Mouse (Mus musculus) liver, adult 2 months (tissue): ENCODE measurements around the gene Oat.

Experiments
- CTCF ChIP-seq: fragments of 200-500 bp; IDR thresholded peaks from 2 replicates; pipeline ENCODE4 v1.5.1; 2011; ENCODE audit warnings: low read depth, low read length, control low read depth
- POLR2A ChIP-seq: fragments of 200-500 bp; IDR thresholded peaks from 2 replicates; pipeline ENCODE4 v1.6.1; 2011; ENCODE audit warnings: low read length, control low read depth; ENCODE audit not compliant: insufficient read depth; ENCODE audit errors: extremely low read depth

- no peak for TF ChIP-seq POLR2A
- TF ChIP-seq CTCF: peak; percentile 96
Observed at GRCm38 (mm10) chr7:132551351-132552126, 24.7 kb downstream of the Oat start.
